Mouse (Mus musculus) E14TG2a.4 (cell line): Measurements from ENCODE around the gene Idh1.

Source experiments
- CTCF ChIP-seq: conservative IDR thresholded peaks from 2 replicates; pipeline ENCODE4 v1.5.1; 2014; ENCODE audit warnings: low read length
- POU5F1 ChIP-seq: IDR thresholded peaks from 2 replicates; pipeline ENCODE4 v1.6.1; 2014; ENCODE audit warnings: low read length, borderline replicate concordance

DNA sequence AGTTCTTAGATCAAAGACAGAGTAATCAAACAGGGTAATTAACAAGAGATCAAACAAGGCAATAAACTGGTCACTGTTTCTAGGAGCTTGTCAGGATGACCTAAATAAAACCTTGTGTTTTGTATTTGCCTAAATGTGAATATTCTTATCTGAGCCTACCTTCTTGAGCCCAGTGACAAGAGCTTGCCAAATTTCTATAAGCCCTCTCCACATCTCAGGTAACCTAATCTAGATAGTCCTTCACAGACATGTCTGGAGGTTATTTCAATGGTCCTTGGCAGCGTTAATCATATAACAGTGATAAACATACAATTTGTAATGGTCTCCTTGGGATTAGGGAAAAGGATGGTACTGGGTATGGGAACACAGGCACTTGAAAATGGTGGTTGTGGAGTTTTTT, 18.0 kb upstream of the Idh1 start:
- TF ChIP-seq CTCF (no peak), POU5F1 (no peak)
